Mouse (Mus musculus): ENCODE results near the gene Tmem176b. TPM values are rescaled to one million over a fixed set of nuclear protein-coding genes. Genes with fewer than 3 reads are reported as not detected.
"Not testable (repeated sequence)": the region's sequence is repeated elsewhere in the genome, so short reads cannot be mapped to it uniquely, and the experiment has no call there.

Gene Tmem176b
- polyA plus RNA-seq (2015; fragmentation: Nextera tagmentation; extraction: Ambion mirVana) = 479 and 496 TPM in 2 replicates

- peak within 1 kb of the TSS; percentile 71 for H3K4me2 ChIP-seq (replicated peaks; ENCODE audit: low read depth, low read length)
- no peaks in the 10 kb centered on the region for H3K27me3 ChIP-seq (ENCODE audit: insufficient read depth, low read length)
- ATAC-seq (ENCODE audit: low FRiP score, low TSS enrichment) = peak; percentile 96
- peaks cover 30% of the 10 kb centered on the region for H3K4me1 ChIP-seq (ENCODE audit: insufficient read depth, low read length)
- 3% methylated on average over 6 of the region's 6 CpGs for WGBS
- peak within 1 kb of the TSS; percentile 84 for H3K9ac ChIP-seq (replicated peaks; ENCODE audit: low read length)
- peak within 1 kb of the TSS; percentile 62 for H3K4me3 ChIP-seq (ENCODE audit: low read length)
- peaks cover 42% of the 10 kb centered on the region for H3K36me3 ChIP-seq (ENCODE audit: insufficient read depth, low read length)
- peak within 1 kb of the TSS; percentile 92 for H3K27ac ChIP-seq (ENCODE audit: low read length)
- H3K9me3 ChIP-seq (ENCODE audit: low read length) = no peaks in the 10 kb centered on the region
Measured at GRCm38 (mm10) chr6:48840973-48841625, at the start of gene Tmem176b. Gene Tmem176b (minus strand): TSS chr6:48841496.

- no peak overlapping the region for H3K9ac ChIP-seq (replicated peaks; ENCODE audit: low read length)
- H3K4me1 ChIP-seq (ENCODE audit: insufficient read depth, low read length) = 0 out of 2 replicates have a peak, but pooled peaks cover 3% of the 10 kb centered on the region
- no peak overlapping the region for H3K4me3 ChIP-seq (ENCODE audit: low read length)
- no peak overlapping the region for H3K27ac ChIP-seq (ENCODE audit: low read length)
- no peaks in the 10 kb centered on the region for H3K27me3 ChIP-seq (ENCODE audit: insufficient read depth, low read length)
- 63% methylated on average over 5 of the region's 5 CpGs for WGBS
- no peaks in the 10 kb centered on the region for H3K36me3 ChIP-seq (ENCODE audit: insufficient read depth, low read length)
- no peak overlapping the region for H3K4me2 ChIP-seq (replicated peaks; ENCODE audit: low read depth, low read length)
- ATAC-seq (ENCODE audit: low FRiP score, low TSS enrichment) = no peak
- H3K9me3 ChIP-seq (ENCODE audit: low read length) = no peaks in the 10 kb centered on the region
Measured at GRCm38 (mm10) chr6:48876510-48877135, 35.3 kb upstream of the Tmem176b start.

DNA sequence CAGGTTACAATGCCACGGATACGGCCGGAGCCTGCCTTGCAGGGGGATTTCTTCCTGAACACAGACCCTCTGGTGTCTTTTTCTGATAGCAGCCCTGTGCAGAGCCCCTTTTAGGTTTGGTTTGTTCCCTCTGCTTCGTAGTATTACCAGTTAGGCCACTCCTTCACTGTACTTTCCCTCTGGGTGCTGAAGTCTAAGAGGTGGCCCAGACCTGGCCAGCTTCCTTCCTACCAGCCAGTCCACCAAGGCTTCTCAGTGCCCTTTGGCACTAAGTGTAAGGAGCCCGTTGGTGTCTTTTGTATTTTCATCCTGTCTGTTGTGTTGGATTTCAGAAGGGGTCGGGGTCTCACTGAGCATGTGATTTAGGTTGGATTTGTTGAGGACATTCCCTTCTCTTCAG, 34.2 kb upstream of the Tmem176b start:
- WGBS = 84% methylated on average over 6 of the region's 6 CpGs
- Histone ChIP-seq H3K4me2 (replicated peaks; ENCODE audit: low read depth, low read length) (no peak overlapping the region), H3K9ac (replicated peaks; ENCODE audit: low read length) (no peak overlapping the region), H3K9me3 (ENCODE audit: low read length) (no peaks in the 10 kb centered on the region), H3K27ac (ENCODE audit: low read length) (no peak overlapping the region), H3K36me3 (ENCODE audit: insufficient read depth, low read length) (no peaks in the 10 kb centered on the region), H3K27me3 (ENCODE audit: insufficient read depth, low read length) (no peaks in the 10 kb centered on the region), H3K4me3 (ENCODE audit: low read length) (no peak overlapping the region), H3K4me1 (ENCODE audit: insufficient read depth, low read length) (0 out of 2 replicates have a peak, but pooled peaks cover 3% of the 10 kb centered on the region)
- ATAC-seq (ENCODE audit: low FRiP score, low TSS enrichment) = no peak

DNA sequence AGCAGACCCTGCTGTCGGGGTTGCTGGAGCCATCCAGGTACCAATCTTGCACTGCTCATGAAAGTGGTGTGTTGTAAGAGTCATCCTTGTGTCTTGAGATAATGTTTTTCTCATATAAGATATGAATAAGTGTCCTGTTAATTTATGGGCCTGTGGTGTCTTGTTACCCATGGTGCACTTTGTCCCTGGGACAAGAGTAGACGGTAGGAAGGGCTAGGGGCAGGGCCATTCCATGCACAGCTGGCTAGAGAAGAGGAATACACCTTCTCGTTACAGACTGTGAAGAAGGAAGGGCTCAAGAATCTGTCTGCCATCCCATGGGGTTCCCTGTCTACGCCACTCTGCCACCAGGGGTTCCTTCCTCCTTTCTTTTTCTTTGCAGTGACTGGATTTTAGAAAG, 33.3 kb upstream of the Tmem176b start:
- no peaks in the 10 kb centered on the region for H3K36me3 ChIP-seq (ENCODE audit: insufficient read depth, low read length)
- no peak overlapping the region for H3K4me2 ChIP-seq (replicated peaks; ENCODE audit: low read depth, low read length)
- H3K9ac ChIP-seq (replicated peaks; ENCODE audit: low read length) = no peak overlapping the region
- H3K27ac ChIP-seq (ENCODE audit: low read length) = no peak overlapping the region
- 0 out of 2 replicates have a peak, but pooled peaks cover 3% of the 10 kb centered on the region for H3K4me1 ChIP-seq (ENCODE audit: insufficient read depth, low read length)
- no peak overlapping the region for H3K4me3 ChIP-seq (ENCODE audit: low read length)
- no peaks in the 10 kb centered on the region for H3K27me3 ChIP-seq (ENCODE audit: insufficient read depth, low read length)
- ATAC-seq (ENCODE audit: low FRiP score, low TSS enrichment) = no peak
- H3K9me3 ChIP-seq (ENCODE audit: low read length) = no peaks in the 10 kb centered on the region
- WGBS = 75% methylated on average over 4 of the region's 4 CpGs

DNA sequence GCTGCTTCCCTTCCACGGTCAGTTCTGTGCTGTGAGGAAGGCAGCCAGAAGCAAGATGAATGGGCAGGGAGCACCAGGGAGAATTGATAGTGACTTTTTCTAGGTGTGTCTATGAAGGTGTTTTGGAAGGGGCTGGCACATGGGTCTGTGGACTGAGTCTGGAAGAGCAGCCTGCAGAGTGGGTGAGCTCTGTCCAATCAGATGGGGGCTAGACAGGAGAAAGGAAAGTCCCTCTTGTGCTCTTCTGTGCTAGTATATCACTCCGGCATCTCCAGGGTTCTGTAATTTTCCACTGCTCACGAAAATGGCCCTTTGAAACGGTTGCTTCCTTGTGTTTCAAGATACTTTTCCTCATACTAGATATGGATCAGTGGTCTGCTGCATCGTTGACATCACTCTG, 31.3 kb upstream of the Tmem176b start, which contains the start of gene Aoc1:
TSS of gene Aoc1 (plus strand) at position 301 of the 400 bp plus-strand sequence.
- H3K27me3 ChIP-seq (ENCODE audit: insufficient read depth, low read length) = no peaks in the 10 kb centered on the region
- no peaks in the 10 kb centered on the region for H3K9me3 ChIP-seq (ENCODE audit: low read length)
- no peak within 1 kb of the TSS for H3K4me2 ChIP-seq (replicated peaks; ENCODE audit: low read depth, low read length)
- H3K9ac ChIP-seq (replicated peaks; ENCODE audit: low read length) = no peak within 1 kb of the TSS
- H3K36me3 ChIP-seq (ENCODE audit: insufficient read depth, low read length) = no peaks in the 10 kb centered on the region
- H3K4me1 ChIP-seq (ENCODE audit: insufficient read depth, low read length) = 0 out of 2 replicates have a peak, but pooled peaks cover 3% of the 10 kb centered on the region
- ATAC-seq (ENCODE audit: low FRiP score, low TSS enrichment) = no peak
- 70% methylated on average over 5 of the region's 5 CpGs for WGBS
- no peak within 1 kb of the TSS for H3K4me3 ChIP-seq (ENCODE audit: low read length)
- H3K27ac ChIP-seq (ENCODE audit: low read length) = no peak within 1 kb of the TSS

DNA sequence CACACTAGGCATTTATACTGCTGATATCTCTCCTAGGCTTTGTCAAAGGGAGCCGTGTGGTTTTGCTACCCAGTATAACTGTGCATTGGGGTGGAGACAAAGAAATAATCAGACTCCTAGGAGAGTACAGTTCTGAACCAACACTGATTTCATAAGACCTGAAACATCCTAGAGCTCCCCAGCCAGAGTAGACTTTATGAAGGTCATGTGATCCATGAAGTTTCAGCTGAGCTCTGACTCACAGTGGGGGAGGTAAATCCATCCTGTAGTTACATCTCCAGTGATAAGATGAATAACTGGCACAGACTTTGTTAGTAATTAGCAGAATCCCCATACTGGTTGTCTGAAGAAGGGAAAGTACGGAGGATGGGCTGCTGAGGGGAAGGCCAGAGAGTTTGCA, 28.5 kb upstream of the Tmem176b start:
- no peak overlapping the region for H3K9ac ChIP-seq (replicated peaks; ENCODE audit: low read length)
- no peak for ATAC-seq (ENCODE audit: low FRiP score, low TSS enrichment)
- no peaks in the 10 kb centered on the region for H3K9me3 ChIP-seq (ENCODE audit: low read length)
- H3K4me1 ChIP-seq (ENCODE audit: insufficient read depth, low read length) = peaks cover 7% of the 10 kb centered on the region; the same call in 1 of the 2 replicates
- no peaks in the 10 kb centered on the region for H3K27me3 ChIP-seq (ENCODE audit: insufficient read depth, low read length)
- 81% methylated on average over 2 of the region's 2 CpGs for WGBS
- no peak overlapping the region for H3K4me3 ChIP-seq (ENCODE audit: low read length)
- no peaks in the 10 kb centered on the region for H3K36me3 ChIP-seq (ENCODE audit: insufficient read depth, low read length)
- H3K4me2 ChIP-seq (replicated peaks; ENCODE audit: low read depth, low read length) = no peak overlapping the region
- no peak overlapping the region for H3K27ac ChIP-seq (ENCODE audit: low read length)

GRCm38 (mm10) chr6:48867158-48867557, 25.9 kb upstream of the Tmem176b start:
- peak overlapping the region; percentile 84 for H3K27ac ChIP-seq (ENCODE audit: low read length)

DNA sequence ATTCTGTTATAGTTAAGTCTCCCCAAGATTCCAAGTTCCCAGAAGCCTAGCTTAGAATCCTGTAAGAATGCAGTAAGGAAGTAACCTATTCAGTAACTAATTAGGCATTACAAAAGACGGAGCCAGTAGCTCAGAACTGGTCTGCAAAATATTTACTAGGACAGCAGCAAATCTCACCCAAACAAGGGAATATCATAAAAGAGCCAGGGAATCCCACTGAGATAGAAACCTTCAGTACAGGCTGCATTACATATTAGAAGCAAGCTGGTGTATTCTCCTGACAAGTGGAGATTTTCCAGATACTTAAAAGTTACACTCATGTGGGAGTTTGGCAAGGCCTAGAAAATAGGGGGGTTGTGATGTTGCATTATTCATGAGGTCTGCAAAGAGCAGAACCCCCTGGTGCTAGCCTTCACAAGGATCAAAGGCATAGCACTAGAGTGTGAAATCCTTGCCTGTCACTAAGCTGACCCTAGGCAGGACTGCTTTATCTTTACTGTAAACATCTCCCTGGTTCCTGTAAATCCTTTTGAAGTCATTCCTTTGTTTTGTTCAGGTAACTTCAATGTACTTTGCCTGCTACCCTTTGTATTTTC, 25.2 kb upstream of the Tmem176b start:
- Histone ChIP-seq H3K4me1 (ENCODE audit: insufficient read depth, low read length) (peaks cover 13% of the 10 kb centered on the region; the same call in 1 of the 2 replicates), H3K27ac (ENCODE audit: low read length) (peak overlapping the region; percentile 54; the same call in 1 of the 2 replicates)
- ATAC-seq (ENCODE audit: low FRiP score, low TSS enrichment); H3K9me3 ChIP-seq (ENCODE audit: low read length); H3K36me3 ChIP-seq (ENCODE audit: insufficient read depth, low read length); H3K4me3 ChIP-seq (ENCODE audit: low read length); H3K27me3 ChIP-seq (ENCODE audit: insufficient read depth, low read length); H3K4me2 ChIP-seq (replicated peaks; ENCODE audit: low read depth, low read length); H3K9ac ChIP-seq (replicated peaks; ENCODE audit: low read length): not testable (repeated sequence)
- 33% methylated on average over 1 of the region's 1 CpGs for WGBS

More at GRCm38 (mm10) chr6:48867158-48867557, 25.9 kb upstream of the Tmem176b start:
- no peak for ATAC-seq (ENCODE audit: low FRiP score, low TSS enrichment)
- no peaks in the 10 kb centered on the region for H3K9me3 ChIP-seq (ENCODE audit: low read length)
- WGBS = 67% methylated on average over 4 of the region's 4 CpGs
- H3K4me1 ChIP-seq (ENCODE audit: insufficient read depth, low read length) = peaks cover 13% of the 10 kb centered on the region; the same call in 1 of the 2 replicates
- H3K27me3 ChIP-seq (ENCODE audit: insufficient read depth, low read length) = no peaks in the 10 kb centered on the region
- no peak overlapping the region for H3K4me2 ChIP-seq (replicated peaks; ENCODE audit: low read depth, low read length)
- H3K9ac ChIP-seq (replicated peaks; ENCODE audit: low read length) = peak overlapping the region; percentile 27; the same call in 1 of the 2 replicates
- H3K36me3 ChIP-seq (ENCODE audit: insufficient read depth, low read length) = no peaks in the 10 kb centered on the region
- H3K4me3 ChIP-seq (ENCODE audit: low read length) = no peak overlapping the region

GRCm38 (mm10) chr6:48865152-48865745, 24.0 kb upstream of the Tmem176b start:
- WGBS = 76% methylated on average over 1 of the region's 1 CpGs
- H3K4me3 ChIP-seq (ENCODE audit: low read length) = no peak overlapping the region
- peak overlapping the region; percentile 94 for H3K27ac ChIP-seq (ENCODE audit: low read length)
- H3K9ac ChIP-seq (replicated peaks; ENCODE audit: low read length) = no peak overlapping the region
- H3K27me3 ChIP-seq (ENCODE audit: insufficient read depth, low read length) = no peaks in the 10 kb centered on the region
- H3K36me3 ChIP-seq (ENCODE audit: insufficient read depth, low read length) = no peaks in the 10 kb centered on the region
- peaks cover 15% of the 10 kb centered on the region; the same call in 1 of the 2 replicates for H3K4me1 ChIP-seq (ENCODE audit: insufficient read depth, low read length)
- no peak for ATAC-seq (ENCODE audit: low FRiP score, low TSS enrichment)
- H3K4me2 ChIP-seq (replicated peaks; ENCODE audit: low read depth, low read length) = no peak overlapping the region
- no peaks in the 10 kb centered on the region for H3K9me3 ChIP-seq (ENCODE audit: low read length)
